Mouse (Mus musculus) intestine, postnatal 0 days (tissue): ENCODE data around the gene Creld1. TPM values are rescaled to one million over a fixed set of nuclear protein-coding genes. Genes with fewer than 3 reads are reported as not detected.

Experiments used
- ATAC-seq: fragments of 200-750 bp; cut with Nextera tagmentation; 2 replicates; pipeline ENCODE4 v1.8.0; 2017; ENCODE audit warnings: mild to moderate bottlenecking, moderate TSS enrichment, moderate library complexity
- H3K27ac ChIP-seq: fragments of 300-500 bp; sonication (generic); 2 replicates; pipeline ENCODE4 v1.5.1; 2014; ENCODE audit warnings: mild to moderate bottlenecking, low read depth, low read length, moderate library complexity
- H3K27me3 ChIP-seq: fragments of 300-500 bp; sonication (generic); replicated peaks from 2 replicates; pipeline ENCODE4 v1.6.1; 2014; ENCODE audit warnings: low read length, mixed read lengths; ENCODE audit not compliant: control insufficient read depth, insufficient read depth
- H3K36me3 ChIP-seq: fragments of 300-500 bp; sonication (generic); 2 replicates; pipeline ENCODE4 v1.6.1; 2014; ENCODE audit warnings: mild to moderate bottlenecking, moderate library complexity; ENCODE audit not compliant: control insufficient read depth, insufficient read depth
- H3K4me1 ChIP-seq: fragments of 300-500 bp; sonication (generic); replicated peaks from 2 replicates; pipeline ENCODE4 v1.6.1; 2014; ENCODE audit warnings: antibody characterized with exemption, low read length, mixed read lengths; ENCODE audit not compliant: control insufficient read depth, insufficient read depth
- H3K4me2 ChIP-seq: fragments of 300-500 bp; sonication (generic); replicated peaks from 2 replicates; pipeline ENCODE4 v1.6.1; 2014; ENCODE audit warnings: low read depth, mild to moderate bottlenecking, moderate library complexity
- H3K4me3 ChIP-seq: fragments of 300-500 bp; sonication (generic); 2 replicates; pipeline ENCODE4 v1.5.1; 2014; ENCODE audit warnings: low read depth, low read length
- H3K9ac ChIP-seq: fragments of 300-500 bp; sonication (generic); 2 replicates; pipeline ENCODE4 v1.6.1; 2014; ENCODE audit warnings: mild to moderate bottlenecking, low read depth, low read length
- H3K9me3 ChIP-seq: fragments of 300-500 bp; sonication (generic); 2 replicates; pipeline ENCODE4 v1.6.1; 2016; ENCODE audit warnings: mixed run types; ENCODE audit not compliant: control insufficient read depth
- CTCF ChIP-seq: sonication (generic); IDR thresholded peaks from 2 replicates; pipeline ENCODE4 v1.5.1; 2016; ENCODE audit warnings: low read depth, mild to moderate bottlenecking, control low read depth, antibody characterized with exemption, moderate library complexity
- WGBS: fragments of 180-500 bp; shearing (Covaris S2); extraction: QIAGEN DNeasy Blood & Tissue Kit; methylation state at CpG from one replicate; pipeline ENCODE4 v1.1.7; 2014; 5-methylcytosine and 5-hydroxymethylcytosine counted together
- polyA plus RNA-seq: library from polyadenylated mRNA; unstranded; fragments of >200 nt; fragmentation: Nextera tagmentation; extraction: Ambion mirVana; gene quantifications from 2 replicates; pipeline ENCODE4 v1.2.1, GENCODE M21; 2015

Gene Creld1
- polyA plus RNA-seq: 8.5 and 9.7 TPM in 2 replicates

DNA sequence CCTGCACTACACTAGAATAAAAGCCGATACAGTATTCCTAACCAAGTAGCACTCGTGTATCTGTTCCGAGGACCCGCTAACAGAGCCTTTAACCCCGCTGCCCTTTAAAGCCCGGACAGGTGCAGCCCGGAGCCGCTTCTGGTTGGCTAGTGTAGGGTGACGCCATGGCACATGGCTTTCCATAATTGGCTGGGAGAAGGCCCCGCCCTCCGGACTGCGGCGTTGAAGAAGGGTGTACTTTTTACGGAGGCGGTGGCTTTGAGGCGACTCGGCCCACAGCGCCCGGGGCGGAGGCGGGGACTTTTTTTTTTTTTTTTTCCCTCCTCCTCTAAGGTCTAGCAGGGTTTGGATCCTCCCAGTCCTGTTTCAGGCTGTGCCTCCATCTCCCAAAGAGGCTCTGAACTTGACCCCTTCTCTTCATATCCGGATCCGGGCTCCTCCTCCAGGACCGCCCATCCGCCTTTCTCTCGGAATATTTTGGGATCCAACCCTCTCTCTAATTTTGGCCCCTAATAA is at the start of gene Creld1:
Gene Creld1, plus strand, starts transcription at position 198 of the 516 bp plus-strand sequence.
- H3K36me3 ChIP-seq: peaks cover 5% of the 10 kb centered on the region; the same call in 1 of the 2 replicates
- no peak for TF ChIP-seq CTCF
- H3K27me3 ChIP-seq: no peaks in the 10 kb centered on the region
- peak within 1 kb of the TSS; percentile 87 for H3K27ac ChIP-seq
- peak within 1 kb of the TSS; percentile 49 for H3K4me3 ChIP-seq
- H3K9ac ChIP-seq: peak within 1 kb of the TSS; percentile 54
- no peaks in the 10 kb centered on the region for H3K9me3 ChIP-seq
- peak; percentile 95 for ATAC-seq
- under 1% methylated on average over 26 of the region's 26 CpGs for WGBS
- peak within 1 kb of the TSS; percentile 72 for H3K4me2 ChIP-seq
- H3K4me1 ChIP-seq: no peaks in the 10 kb centered on the region

DNA sequence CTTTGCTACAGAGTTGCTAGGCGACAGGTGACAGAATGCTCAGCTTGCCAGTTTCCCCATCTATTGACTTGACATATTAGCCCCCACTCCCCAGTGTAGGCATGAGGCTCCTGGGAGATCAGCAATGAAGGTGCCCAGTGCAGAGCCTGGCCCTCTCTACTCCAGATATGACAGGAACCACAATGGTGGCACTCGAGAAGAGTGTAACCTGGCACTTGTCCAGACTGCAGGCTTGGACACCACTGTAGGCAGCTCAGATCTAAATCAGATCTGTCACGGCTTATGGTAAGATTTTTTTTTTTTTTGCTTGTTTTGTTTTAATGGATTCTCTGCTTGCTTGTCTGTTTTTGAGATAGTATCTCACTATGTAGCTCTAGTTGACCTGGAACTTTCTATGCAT is 49.4 kb upstream of the Creld1 start:
- H3K9me3 ChIP-seq: no peaks in the 10 kb centered on the region
- no peak for TF ChIP-seq CTCF
- WGBS: 50% methylated on average over 3 of the region's 3 CpGs
- H3K4me2 ChIP-seq: peak overlapping the region; percentile 59
- no peaks in the 10 kb centered on the region for H3K27me3 ChIP-seq
- H3K9ac ChIP-seq: 0 out of 2 replicates have a peak overlapping the region, but pooled peaks have one; percentile 11
- no peaks in the 10 kb centered on the region; the same call in 1 of the 2 replicates for H3K36me3 ChIP-seq
- H3K4me1 ChIP-seq: no peaks in the 10 kb centered on the region; the same call in 1 of the 2 replicates
- no peak for ATAC-seq
- H3K4me3 ChIP-seq: peak overlapping the region; percentile 34
- H3K27ac ChIP-seq: peak overlapping the region; percentile 57; the same call in 1 of the 2 replicates

DNA sequence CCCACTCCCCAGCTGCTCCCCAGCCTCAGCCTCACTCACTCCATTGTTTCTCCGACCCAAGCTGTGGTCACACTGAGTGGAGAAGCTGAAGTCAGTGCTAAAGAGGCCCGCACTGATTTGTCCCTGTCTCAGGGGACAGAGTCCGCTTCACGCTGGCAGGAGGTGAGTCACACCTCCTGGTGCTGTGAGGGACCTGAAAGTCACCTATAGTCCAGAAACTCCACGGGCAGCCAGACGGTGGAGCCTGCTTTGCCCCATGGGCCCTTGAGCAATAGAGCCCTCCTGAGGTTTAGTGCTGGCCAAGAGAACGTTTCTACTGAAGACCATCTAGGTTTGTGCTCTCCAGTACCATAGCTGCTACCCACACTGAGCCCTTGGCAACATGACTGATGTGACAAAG is 48.4 kb upstream of the Creld1 start:
- Histone ChIP-seq H3K27ac (peak overlapping the region; percentile 95), H3K4me3 (peak overlapping the region; percentile 34), H3K4me1 (no peaks in the 10 kb centered on the region; the same call in 1 of the 2 replicates), H3K36me3 (no peaks in the 10 kb centered on the region), H3K27me3 (no peaks in the 10 kb centered on the region), H3K9ac (peak overlapping the region; percentile 59), H3K4me2 (peak overlapping the region; percentile 59), H3K9me3 (no peaks in the 10 kb centered on the region)
- peak; percentile 47 for TF ChIP-seq CTCF
- 32% methylated on average over 7 of the region's 7 CpGs for WGBS
- peak; percentile 92 for ATAC-seq

DNA sequence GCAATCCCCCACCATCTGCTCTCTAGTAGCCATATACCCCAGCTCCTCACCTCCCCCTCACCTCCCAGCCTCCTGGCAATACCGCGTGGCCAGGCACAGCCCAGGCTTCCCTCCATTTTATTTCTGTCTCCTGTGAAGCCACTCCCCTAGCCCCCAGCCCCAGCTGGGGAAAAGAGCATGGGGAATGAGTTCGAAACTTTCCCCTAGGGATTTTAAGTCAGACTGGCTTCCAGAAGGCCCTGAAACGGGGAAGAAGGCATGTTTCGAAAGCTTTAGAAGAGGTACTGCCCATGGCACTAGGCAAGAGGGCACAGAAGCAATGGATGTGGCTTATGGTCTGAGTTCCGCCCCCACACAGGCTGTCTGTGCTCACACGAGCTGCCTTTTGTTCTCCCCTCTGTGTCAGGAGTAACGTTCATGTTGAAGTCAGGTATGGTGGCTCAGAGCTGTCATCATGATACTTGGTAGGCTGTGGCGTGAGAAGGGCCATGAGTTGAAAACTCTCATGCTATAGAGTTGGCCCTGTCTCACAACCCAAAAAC is 47.4 kb upstream of the Creld1 start, which contains the start of gene Cidec:
Gene Cidec, minus strand, starts transcription at position 97 of the 542 bp plus-strand sequence.
- Histone ChIP-seq H3K4me3 (peak within 1 kb of the TSS; percentile 34), H3K9ac (peak within 1 kb of the TSS; percentile 59), H3K27ac (peak within 1 kb of the TSS; percentile 95), H3K27me3 (no peaks in the 10 kb centered on the region), H3K9me3 (no peaks in the 10 kb centered on the region), H3K36me3 (no peaks in the 10 kb centered on the region), H3K4me1 (no peaks in the 10 kb centered on the region; the same call in 1 of the 2 replicates), H3K4me2 (peak within 1 kb of the TSS; percentile 59)
- no peak for TF ChIP-seq CTCF
- no peak for ATAC-seq
- 80% methylated on average over 9 of the region's 9 CpGs for WGBS

DNA sequence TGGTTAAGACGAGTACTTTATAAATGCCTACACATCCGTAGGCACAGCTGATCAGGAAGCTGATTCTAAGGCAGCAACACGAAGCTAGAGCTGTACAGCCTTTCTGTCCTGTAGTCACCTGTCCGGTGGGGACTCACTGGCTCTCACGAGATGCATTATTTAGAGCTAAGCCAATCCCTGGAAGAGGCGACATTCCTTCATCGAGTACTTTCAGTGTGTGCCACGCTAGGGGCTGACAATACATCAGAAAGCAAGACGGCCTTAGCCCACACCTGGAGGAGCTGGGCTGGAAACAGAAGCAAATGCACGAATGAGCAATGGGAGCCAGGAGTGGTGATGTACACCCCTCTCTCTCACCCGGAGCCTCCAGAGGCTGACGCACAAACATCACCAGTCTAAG is 46.0 kb upstream of the Creld1 start:
- Histone ChIP-seq H3K36me3 (no peaks in the 10 kb centered on the region), H3K9ac (no peak overlapping the region), H3K4me2 (no peak overlapping the region), H3K4me1 (no peaks in the 10 kb centered on the region; the same call in 1 of the 2 replicates), H3K27ac (no peak overlapping the region), H3K27me3 (no peaks in the 10 kb centered on the region), H3K9me3 (no peaks in the 10 kb centered on the region), H3K4me3 (no peak overlapping the region)
- TF ChIP-seq CTCF: no peak
- ATAC-seq: no peak
- 75% methylated on average over 12 of the region's 12 CpGs for WGBS

DNA sequence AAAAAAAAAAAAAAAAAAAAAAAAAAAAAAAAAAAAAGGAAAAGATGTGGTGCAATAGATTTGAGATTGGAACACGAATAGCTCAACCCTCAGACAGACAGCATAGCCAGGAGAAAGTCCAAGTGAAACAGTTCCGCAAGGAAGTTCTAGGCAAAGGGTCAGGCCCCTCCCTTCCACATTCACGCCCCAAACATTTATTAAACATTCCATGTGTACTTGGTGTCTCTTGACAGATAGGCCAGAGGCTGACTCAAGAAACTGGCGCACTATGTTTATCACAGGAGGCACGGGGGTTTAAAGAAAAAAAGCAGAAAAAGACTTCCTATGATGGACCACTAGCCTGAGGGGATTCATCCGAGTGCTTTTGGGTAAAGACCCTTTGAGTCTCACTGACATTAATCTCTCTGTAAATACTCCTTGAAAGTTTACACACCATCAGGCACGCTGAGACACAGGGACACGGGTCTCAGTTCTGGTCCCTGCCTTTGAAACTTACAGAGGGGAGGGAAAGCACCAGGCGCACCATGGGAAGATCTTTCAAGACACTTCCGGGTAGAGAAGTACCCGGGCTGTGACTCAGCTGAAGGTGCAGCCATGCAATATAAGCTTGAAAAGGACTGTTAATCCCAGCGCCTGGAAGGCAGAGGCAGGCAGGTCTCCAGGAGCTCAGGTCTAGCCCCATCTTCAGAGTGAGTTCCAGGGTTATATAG is 44.2 kb upstream of the Creld1 start:
- TF ChIP-seq CTCF: no peak
- Histone ChIP-seq H3K27ac (peak overlapping the region; percentile 62), H3K4me3 (no peak overlapping the region), H3K9ac (no peak overlapping the region), H3K9me3 (no peaks in the 10 kb centered on the region), H3K4me1 (no peaks in the 10 kb centered on the region), H3K36me3 (no peaks in the 10 kb centered on the region), H3K4me2 (no peak overlapping the region), H3K27me3 (no peaks in the 10 kb centered on the region)
- 35% methylated on average over 12 of the region's 12 CpGs for WGBS
- ATAC-seq: peak; percentile 36; the same call in 1 of the 2 replicates
